In the genomic region with DNA sequence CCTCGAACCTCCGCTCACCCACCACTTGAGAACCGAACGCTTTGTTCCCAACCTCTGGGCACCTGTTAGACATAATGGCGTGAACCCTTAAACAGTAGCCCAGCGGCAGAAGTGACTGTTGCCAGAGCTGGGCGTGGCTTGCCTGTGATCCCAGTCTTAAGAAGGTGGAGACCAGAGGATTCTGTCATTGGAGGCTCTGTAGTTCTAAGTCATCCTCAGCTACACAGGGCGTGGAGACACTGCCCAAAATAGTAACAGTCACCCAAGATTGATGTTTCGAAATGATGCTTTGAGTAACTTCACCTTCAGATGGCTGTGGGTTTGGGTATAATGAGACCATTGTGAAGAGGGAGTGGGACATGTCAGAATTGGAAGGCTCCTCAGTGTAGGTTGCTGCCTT, we compare ENCODE assay signal across 23 mouse cellular contexts. TPM values are rescaled to one million over a fixed set of nuclear protein-coding genes. Genes with fewer than 3 reads are reported as not detected.
DNase-seq lines count a peak whose midpoint lies in the region; ATAC-seq and TF ChIP-seq lines count a peak whose summit lies in the region.
"Had no signal": no experiment of that assay in that cellular context is flagged by ENCODE, and none has a peak within 500 bp of the region (broad histone marks: within the 10 kb centered on the region; RNA-seq: fewer than 3 reads in every experiment).

No protein-coding gene starts in this region.

- peaks cover 60% of the 10 kb centered on the region for H3K4me1 ChIP-seq in liver, embryonic 13.5 days (replicated peaks)
- H3K4me1 ChIP-seq in MEL (ENCODE audit: control insufficient read depth in 1 of 2, insufficient read depth in 2 of 2, low read length in 2 of 2): peaks cover 13 to 37% of the 10 kb centered on the region in 2 experiments
- peaks cover 16% of the 10 kb centered on the region for H3K4me1 ChIP-seq in intestine, postnatal 0 days (replicated peaks; ENCODE audit: control insufficient read depth, insufficient read depth, low read length)

- H3K4me3 ChIP-seq in liver, embryonic 13.5 days (replicated peaks): no peak overlapping the region
- no peak overlapping the region for H3K4me3 ChIP-seq in MEL (ENCODE audit: control insufficient read depth in 1 of 2, insufficient read depth in 1 of 2, low read depth in 2 of 2, low read length in 2 of 2)
- no peak overlapping the region for H3K4me3 ChIP-seq in intestine, postnatal 0 days (ENCODE audit: low read depth, low read length)
- H3K4me3 ChIP-seq: embryonic facial prominence, embryonic 10.5 days; erythroblast, embryonic 14.5 days; heart, embryonic 15.5 days; intestine, embryonic 15.5 days had no signal

- 54% methylated on average over 9 of the region's 9 CpGs for WGBS in liver, embryonic 13.5 days (ENCODE audit: insufficient replicate concordance)
- 77% methylated on average over 9 of the region's 9 CpGs for WGBS in intestine, postnatal 0 days

- H3K79me2 ChIP-seq in MEL (ENCODE audit: control insufficient read depth, insufficient read depth, low read length, poor library complexity): no peaks in the 10 kb centered on the region

- no peak overlapping the region for H3K9ac ChIP-seq in liver, embryonic 13.5 days
- H3K9ac ChIP-seq in MEL (ENCODE audit: control insufficient read depth, low read depth, low read length, poor library complexity, severe bottlenecking): no peak overlapping the region
- H3K9ac ChIP-seq in intestine, postnatal 0 days (ENCODE audit: low read depth, low read length): no peak overlapping the region
- H3K9ac ChIP-seq: heart, embryonic 15.5 days; hindbrain, embryonic 14.5 days; intestine, embryonic 15.5 days had no signal

- no peaks in the 10 kb centered on the region for H3K36me3 ChIP-seq in liver, embryonic 13.5 days
- peaks cover 0 to 22% of the 10 kb centered on the region in 2 experiments; a peak in 2 of 4 replicates for H3K36me3 ChIP-seq in MEL (ENCODE audit: control insufficient read depth in 1 of 2, insufficient read depth in 2 of 2, low read length in 2 of 2)
- H3K36me3 ChIP-seq in intestine, postnatal 0 days (ENCODE audit: control insufficient read depth, insufficient read depth): no peaks in the 10 kb centered on the region
- H3K36me3 ChIP-seq: embryonic facial prominence, embryonic 10.5 days; G1E; heart, embryonic 15.5 days; intestine, embryonic 15.5 days had no signal

- no peak for DNase-seq in liver, embryonic 13.5 days
- DNase-seq in liver: no peak
- peak; percentile 58 for DNase-seq in MEL (ENCODE audit: low read depth, low spot score)
- no peak for DNase-seq in layer of hippocampus, adult 18-20 months (ENCODE audit: low spot score in 2 of 2)
- no peak for DNase-seq in ovary, adult 18-20 months (ENCODE audit: low spot score)
- DNase-seq: adrenal gland, postnatal 14 days; cerebellum, adult 18-20 months; cerebellum, postnatal 10 days; gastrocnemius, postnatal 14 days; heart, adult 18-20 months; heart, postnatal 14 days had no signal

- H3K9me3 ChIP-seq in liver, embryonic 13.5 days (replicated peaks): no peaks in the 10 kb centered on the region
- H3K9me3 ChIP-seq in MEL (replicated peaks; ENCODE audit: insufficient read depth, low read length): no peaks in the 10 kb centered on the region
- H3K9me3 ChIP-seq in intestine, postnatal 0 days (ENCODE audit: control insufficient read depth): no peaks in the 10 kb centered on the region
- H3K9me3 ChIP-seq: embryonic facial prominence, embryonic 10.5 days; G1E; heart, embryonic 15.5 days; intestine, embryonic 15.5 days had no signal

- no peak overlapping the region for H3K4me2 ChIP-seq in liver, embryonic 13.5 days
- H3K4me2 ChIP-seq in intestine, postnatal 0 days (replicated peaks; ENCODE audit: low read depth): no peak overlapping the region
- H3K4me2 ChIP-seq: heart, embryonic 11.5 days; heart, embryonic 15.5 days; hindbrain, embryonic 14.5 days; intestine, embryonic 15.5 days had no signal

- no peak for ATAC-seq in liver, embryonic 13.5 days (ENCODE audit: low read depth)
- ATAC-seq in erythroid progenitor cell, adult 5-6 weeks (replicated peaks; ENCODE audit: low FRiP score, poor library complexity, severe bottlenecking): peak; percentile 52; the same call in 1 of the 2 replicates
- peak; percentile 29; the same call in 1 of the 2 replicates for ATAC-seq in megakaryocyte-erythroid progenitor cell, adult 5-6 weeks (replicated peaks; ENCODE audit: low FRiP score, low TSS enrichment, poor library complexity, severe bottlenecking)
- no peak for ATAC-seq in intestine, postnatal 0 days
- ATAC-seq: activated CD4-positive, CD25-positive, alpha-beta regulatory T cell, adult 4 months; forebrain, embryonic 16.5 days; intestine, embryonic 15.5 days had no signal

- H3K27ac ChIP-seq in liver, embryonic 13.5 days: peak overlapping the region; percentile 19; the same call in 1 of the 2 replicates
- no peak overlapping the region for H3K27ac ChIP-seq in MEL (ENCODE audit: control insufficient read depth, low read depth, low read length)
- H3K27ac ChIP-seq in intestine, postnatal 0 days (ENCODE audit: low read depth, low read length): no peak overlapping the region
- H3K27ac ChIP-seq: embryonic facial prominence, embryonic 10.5 days; heart, embryonic 15.5 days; hindbrain, embryonic 14.5 days; intestine, embryonic 15.5 days had no signal

- no peaks in the 10 kb centered on the region for H3K27me3 ChIP-seq in liver, embryonic 13.5 days
- H3K27me3 ChIP-seq in MEL (ENCODE audit: control insufficient read depth in 1 of 2, insufficient read depth in 2 of 2, low read length in 2 of 2): no peaks in the 10 kb centered on the region
- no peaks in the 10 kb centered on the region for H3K27me3 ChIP-seq in intestine, postnatal 0 days (replicated peaks; ENCODE audit: control insufficient read depth, insufficient read depth, low read length)
- H3K27me3 ChIP-seq: heart, embryonic 15.5 days; intestine, embryonic 15.5 days had no signal

- TF ChIP-seq CTCF in MEL (IDR thresholded peaks at IDR 0.05 in 2 of 3, conservative IDR thresholded peaks at IDR 0.05 in 1 of 3; ENCODE audit: control insufficient read depth in 1 of 3, insufficient read depth in 1 of 3, low read depth in 2 of 3, low read length in 3 of 3, poor library complexity in 1 of 3, severe bottlenecking in 1 of 3): no peak
- TF ChIP-seq CTCF in intestine, postnatal 0 days (IDR thresholded peaks at IDR 0.05; ENCODE audit: low read depth): no peak

- no peak for TF ChIP-seq RAD21 in MEL (IDR thresholded peaks at IDR 0.05; ENCODE audit: low read depth, low read length)

- TF ChIP-seq POLR2A in MEL (IDR thresholded peaks at IDR 0.05; ENCODE audit: control insufficient read depth in 1 of 2, insufficient read depth in 1 of 2, low read depth in 1 of 2, low read length in 2 of 2, poor library complexity in 1 of 2): no peak

- TF ChIP-seq EP300 in MEL (IDR thresholded peaks at IDR 0.05; ENCODE audit: low read depth in 1 of 2, low read length in 2 of 2): no peak

TF ChIP-seq in MEL, 35 proteins besides CTCF, POLR2A, EP300 and RAD21 (continues in another document):
- TF ChIP-seq ZC3H11A (IDR thresholded peaks at IDR 0.05; ENCODE audit: low read depth, low read length) (no peak), SMC3 (IDR thresholded peaks at IDR 0.05; ENCODE audit: low read depth, low read length) (no peak), USF2 (IDR thresholded peaks at IDR 0.05; ENCODE audit: borderline replicate concordance in 1 of 2, insufficient read depth in 1 of 2, low read depth in 1 of 2, low read length in 2 of 2) (no peak), TAL1 (IDR thresholded peaks at IDR 0.05; ENCODE audit: low read length) (no peak), CHD2 (IDR thresholded peaks at IDR 0.05; ENCODE audit: low read length) (no peak), MAX (IDR thresholded peaks at IDR 0.05; ENCODE audit: low read length) (no peak), NELFE (IDR thresholded peaks at IDR 0.05; ENCODE audit: low read depth, low read length) (no peak), ZKSCAN1 (IDR thresholded peaks at IDR 0.05; ENCODE audit: low read depth, low read length) (no peak), JUND (IDR thresholded peaks at IDR 0.05; ENCODE audit: low read depth, low read length) (no peak), UBTF (IDR thresholded peaks at IDR 0.05; ENCODE audit: borderline replicate concordance, insufficient read depth, low read depth, low read length) (no peak), ZNF384 (IDR thresholded peaks at IDR 0.05; ENCODE audit: low read depth, low read length) (no peak), MYB (IDR thresholded peaks at IDR 0.05; ENCODE audit: low read depth, low read length) (no peak), MAFK (IDR thresholded peaks at IDR 0.05; ENCODE audit: borderline replicate concordance, low read depth, low read length) (no peak), CHD1 (IDR thresholded peaks at IDR 0.05; ENCODE audit: low read depth, low read length) (no peak), NRF1 (IDR thresholded peaks at IDR 0.05; ENCODE audit: insufficient read depth, low read depth, low read length, poor library complexity, severe bottlenecking) (no peak)

RNA-seq across cellular contexts. Expression of a gene that starts 25.3 kb away (rescaled TPM):
- polyA plus RNA-seq in liver, embryonic 13.5 days (2015; fragmentation: Nextera tagmentation; extraction: Ambion mirVana): 54.2 and 57.6 TPM in 2 replicates
- 17.8 and 26.0 TPM in 2 replicates for total RNA-seq in MEL (2012; rRNA removed)
- 10 to 100 TPM in 1 of 2 experiments, not detected in 1; 13.8 TPM for polyA plus RNA-seq in MEL (2012; ENCODE audit: insufficient read depth in 1 of 2, insufficient read length in 2 of 2, low read depth in 1 of 2, low replicate concordance in 2 of 2, missing spikeins in 1 of 2)
- 8.4 and 13.3 TPM in 2 replicates for total RNA-seq in erythroid progenitor cell, adult 5-6 weeks (2015; ENCODE audit: low replicate concordance)
- total RNA-seq in erythroid progenitor cell, adult 5-6 weeks (2017; ENCODE audit: low replicate concordance): 18.3 and 20.3 TPM in 2 replicates
- 3.6 and 5.7 TPM in 2 replicates for total RNA-seq in megakaryocyte-erythroid progenitor cell, adult 5-6 weeks (2014; fragmentation: Nextera tagmentation)
- total RNA-seq in megakaryocyte-erythroid progenitor cell, adult 5-6 weeks (2017): 2.2 and 3.6 TPM in 2 replicates
- 10 to 100 TPM; 11.2 to 12.7 TPM for total RNA-seq in layer of hippocampus, adult 18-20 months (2021)
- 76.3 and 80.0 TPM in 2 replicates for polyA plus RNA-seq in intestine, postnatal 0 days (2015; fragmentation: Nextera tagmentation; extraction: Ambion mirVana)

RNA-seq across cellular contexts. Expression of a gene that starts 35.0 kb away (rescaled TPM):
- polyA plus RNA-seq in liver, embryonic 13.5 days (2015; fragmentation: Nextera tagmentation; extraction: Ambion mirVana): 5.8 and 6.1 TPM in 2 replicates
- 23.1 and 24.0 TPM in 2 replicates for total RNA-seq in MEL (2012; rRNA removed)
- polyA plus RNA-seq in MEL (2012; ENCODE audit: insufficient read depth in 1 of 2, insufficient read length in 2 of 2, low read depth in 1 of 2, low replicate concordance in 2 of 2, missing spikeins in 1 of 2): 10 to 100 TPM; 37.1 to 44.3 TPM
- 27.8 and 31.0 TPM in 2 replicates for total RNA-seq in erythroid progenitor cell, adult 5-6 weeks (2015; ENCODE audit: low replicate concordance)
- total RNA-seq in erythroid progenitor cell, adult 5-6 weeks (2017; ENCODE audit: low replicate concordance): 21.2 and 40.1 TPM in 2 replicates
- total RNA-seq in megakaryocyte-erythroid progenitor cell, adult 5-6 weeks (2014; fragmentation: Nextera tagmentation): 56.7 and 73.4 TPM in 2 replicates
- 44.1 and 55.3 TPM in 2 replicates for total RNA-seq in megakaryocyte-erythroid progenitor cell, adult 5-6 weeks (2017)
- total RNA-seq in layer of hippocampus, adult 18-20 months (2021): 10 to 100 TPM; 16.9 to 17.2 TPM
- 7.0 and 7.9 TPM in 2 replicates for polyA plus RNA-seq in intestine, postnatal 0 days (2015; fragmentation: Nextera tagmentation; extraction: Ambion mirVana)

Comparison
In these comparisons a context has a peak if more than half of its experiments do, and no peak if none do; other contexts are left out.
1. ATAC-seq: peak in erythroid progenitor cell, adult 5-6 weeks (single experiment) and megakaryocyte-erythroid progenitor cell, adult 5-6 weeks (single experiment); none in liver, embryonic 13.5 days (single experiment) and intestine, postnatal 0 days (single experiment).